Mouse (Mus musculus) layer of hippocampus, postnatal 25 days (tissue): Measurements from ENCODE around the gene Ric8b. TPM values are rescaled to one million over a fixed set of nuclear protein-coding genes. Genes with fewer than 3 reads are reported as not detected.
A peak's percentile ranks its signal among the peaks of the same experiment; 100 is the strongest.

Experiments
- DNase-seq, 2 experiments: peaks; one replicate each; pipeline ENCODE4 v3.0.0; 2022; ENCODE audit warnings: mixed read lengths in 2 of 2, low spot score in 1 of 2; ENCODE audit errors: extremely low spot score in 1 of 2
- total RNA-seq, 2 experiments: library from RNA; stranded (reverse); gene quantifications; 2 replicates each; pipeline ENCODE4 v1.2.3; 2021

Ric8b gene
- total RNA-seq, 2 experiments from 2014 or later = 35.4 to 41.0 TPM

DNA sequence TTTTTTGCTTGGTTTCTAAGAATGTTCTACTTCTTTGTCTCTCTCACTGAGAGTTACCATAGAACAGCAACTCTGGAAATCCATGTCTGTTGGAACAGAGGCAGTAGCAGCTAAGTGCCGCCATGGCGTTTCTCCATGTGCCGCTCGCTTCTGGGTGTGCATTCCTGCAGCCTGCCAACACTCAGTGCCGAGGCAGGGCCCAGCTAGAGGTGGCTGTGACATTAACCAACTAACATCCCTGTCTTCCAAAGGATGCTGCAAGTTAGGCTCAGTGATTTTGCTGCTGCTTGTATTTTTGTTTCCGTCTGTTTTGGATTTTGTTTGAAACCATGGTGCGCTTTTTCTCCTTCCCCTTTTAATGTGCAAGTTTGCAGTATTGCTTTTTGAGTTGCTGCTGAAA is 84.5 kb downstream of the Ric8b start:
- no peak for DNase-seq

DNA sequence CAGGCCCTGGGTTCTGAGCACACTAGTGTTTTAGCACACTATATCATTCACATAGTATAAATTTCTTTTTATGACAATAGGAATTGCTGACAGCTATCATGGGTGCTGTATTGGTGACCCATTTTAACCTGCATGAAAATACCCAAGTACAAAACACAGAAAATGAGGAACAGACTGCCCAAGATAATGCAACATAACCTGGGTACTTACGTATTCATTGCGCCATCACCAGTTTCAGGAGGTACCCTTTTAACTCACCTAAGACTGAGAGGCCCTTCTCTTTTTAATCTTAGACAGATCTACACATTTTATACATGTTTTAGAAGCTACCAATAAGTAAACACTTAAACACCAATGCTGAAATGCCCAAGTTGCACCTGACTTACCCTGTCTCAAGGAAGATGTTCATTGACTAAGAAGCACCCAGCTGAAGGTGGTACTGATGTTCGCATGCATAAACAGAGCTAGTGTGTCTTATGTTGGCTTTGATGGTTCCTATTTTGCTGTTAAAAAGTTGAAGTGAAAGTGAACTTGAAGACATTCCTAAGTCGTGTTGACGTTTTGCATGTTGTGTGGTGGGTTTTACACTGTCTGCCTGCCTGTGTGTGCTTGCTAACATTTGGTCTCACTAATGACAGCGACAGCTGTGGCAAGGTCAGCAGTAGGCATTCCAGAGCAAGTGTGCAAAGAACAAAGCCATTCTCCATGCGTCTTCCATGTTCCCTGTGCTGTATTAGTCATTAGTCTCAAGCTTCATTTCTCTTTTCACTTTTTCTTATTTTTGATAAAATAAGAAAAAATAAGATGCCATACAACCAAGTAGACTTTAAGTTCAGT is 86.0 kb downstream of the Ric8b start:
- no peak for DNase-seq

GRCm38 (mm10) chr10:85006573-85007310 is 89.3 kb downstream of the Ric8b start:
- no peak for DNase-seq

GRCm38 (mm10) chr10:85007861-85008840 is 90.7 kb downstream of the Ric8b start:
- no peak for DNase-seq

DNA sequence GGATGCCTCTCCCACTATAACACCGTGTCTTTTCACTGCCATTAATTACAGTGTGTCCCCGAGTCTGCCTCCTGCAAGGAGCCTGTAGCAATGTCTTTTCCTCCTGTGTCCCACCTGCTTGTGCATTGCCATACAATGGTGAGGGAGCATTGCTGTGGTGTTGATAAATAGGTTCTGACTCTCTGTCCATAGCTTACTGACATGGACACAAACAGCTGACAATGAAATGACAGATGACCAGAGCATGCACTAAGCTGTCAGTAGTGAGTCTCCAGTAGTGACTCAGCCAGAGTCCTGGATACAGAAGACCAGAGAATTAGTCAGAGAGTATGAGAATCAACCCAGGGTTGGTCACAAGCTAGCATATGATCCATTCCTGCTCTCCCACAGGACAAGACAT is 93.7 kb downstream of the Ric8b start:
- no peak for DNase-seq

- peak in 1 of 2 experiments; percentile 33 for DNase-seq
Observed at GRCm38 (mm10) chr10:85013464-85013863, 96.0 kb downstream of the Ric8b start.

DNA sequence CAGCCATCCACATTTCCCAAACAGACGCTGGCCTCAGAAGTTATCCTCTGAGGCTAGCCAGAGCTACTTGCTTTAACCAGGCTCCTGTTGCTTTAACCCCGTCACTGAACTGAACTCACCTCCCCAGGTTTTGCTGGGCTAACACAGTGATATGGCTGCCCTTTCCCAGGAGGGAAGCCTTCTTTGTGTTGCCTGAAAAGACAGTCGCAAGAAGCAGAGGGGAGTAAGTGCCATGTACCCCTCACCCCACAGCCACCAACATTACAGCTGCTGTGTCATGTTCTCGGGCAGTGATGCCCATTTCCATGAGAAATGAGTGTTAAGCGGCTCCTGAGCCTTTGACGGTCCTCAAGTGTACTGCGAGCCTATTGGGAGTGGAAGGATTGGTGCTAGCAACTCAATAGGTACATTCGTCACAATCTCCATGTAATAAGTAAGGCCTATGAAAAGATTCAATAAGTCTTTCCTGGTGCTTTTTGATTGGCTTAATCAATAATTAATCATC is 96.6 kb downstream of the Ric8b start:
- no peak for DNase-seq

- DNase-seq = no peak
Observed at GRCm38 (mm10) chr10:85014456-85014976, 97.1 kb downstream of the Ric8b start.

DNA sequence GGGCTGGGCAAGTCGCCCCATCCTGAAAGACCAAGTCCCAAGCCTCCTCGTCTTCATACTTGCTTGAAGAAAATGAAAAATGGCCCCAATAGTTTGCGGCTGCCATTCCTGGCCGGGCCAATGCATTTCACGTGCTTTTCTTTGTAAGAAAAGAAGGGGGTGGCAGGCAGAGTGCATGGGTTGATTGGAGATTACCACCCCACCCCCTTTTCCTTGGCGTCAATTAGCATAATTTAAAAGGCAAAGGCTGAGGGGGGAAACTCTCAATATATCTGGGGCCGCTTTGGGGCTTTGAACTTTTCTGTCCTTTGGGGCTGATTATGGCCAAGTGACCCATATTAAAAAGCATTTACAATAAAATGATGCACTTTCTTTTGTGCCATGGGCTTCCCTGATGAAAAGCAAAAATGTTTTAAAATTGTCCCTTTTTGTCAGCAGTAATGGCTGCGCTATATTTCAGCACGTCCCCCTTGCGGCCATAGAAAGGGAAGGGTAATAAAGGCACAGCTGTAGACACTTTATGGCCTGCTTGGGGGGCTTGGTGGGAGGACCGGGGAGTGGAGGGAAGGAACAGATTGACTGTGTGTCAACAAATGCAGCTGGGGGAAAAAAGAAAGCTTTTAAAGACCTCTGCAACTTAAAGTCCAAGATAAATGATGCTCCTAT is 105.4 kb downstream of the Ric8b start:
- DNase-seq = no peak

DNA sequence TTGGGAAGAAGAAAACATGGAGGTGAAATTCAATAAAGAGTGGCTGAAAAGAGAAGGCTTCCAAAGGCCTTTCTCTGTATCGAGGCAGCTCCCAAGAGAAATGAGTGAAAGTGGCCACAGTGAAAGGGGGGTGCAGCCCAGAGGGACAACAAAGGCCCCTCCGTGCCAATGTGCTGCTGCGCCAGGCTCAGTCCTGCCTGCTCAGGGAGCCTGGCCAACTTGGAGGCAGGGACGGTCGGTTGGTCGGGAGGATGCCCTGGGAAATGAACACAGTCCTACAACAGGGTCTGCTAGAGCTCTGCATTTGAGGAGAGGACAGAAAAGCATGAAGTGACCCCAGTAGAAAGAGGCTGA is 105.9 kb downstream of the Ric8b start:
- DNase-seq = peak in 1 of 2 experiments; percentile 20

DNA sequence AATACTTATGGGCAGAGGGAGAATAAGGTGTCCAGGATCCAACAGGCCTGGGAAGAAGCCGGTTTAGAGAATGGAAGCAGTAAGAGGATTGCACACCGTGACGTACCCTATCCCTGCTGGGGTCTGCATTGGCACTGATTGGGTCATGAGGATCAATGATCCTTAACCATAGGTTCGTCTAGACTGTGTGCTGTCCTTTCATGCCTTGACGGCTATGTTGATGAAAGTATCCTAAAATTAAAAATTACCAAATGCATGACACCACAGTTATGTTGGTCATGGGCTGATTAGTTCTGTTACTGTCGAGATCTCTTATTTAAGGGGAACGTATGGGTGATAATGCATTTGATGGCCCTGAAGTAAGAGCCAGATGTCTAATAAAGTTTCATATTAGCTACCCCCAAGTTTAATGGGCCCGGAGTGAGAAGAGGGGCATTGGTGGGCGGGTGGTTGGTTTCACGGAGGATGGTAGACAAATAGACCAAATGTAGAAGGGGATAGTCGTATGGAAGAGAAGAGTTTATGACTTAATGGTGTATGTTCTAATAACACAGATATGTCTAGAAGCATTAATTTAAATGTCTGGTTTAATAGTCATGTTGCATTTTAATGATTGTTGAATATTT is 108.5 kb downstream of the Ric8b start:
- no peak for DNase-seq

DNA sequence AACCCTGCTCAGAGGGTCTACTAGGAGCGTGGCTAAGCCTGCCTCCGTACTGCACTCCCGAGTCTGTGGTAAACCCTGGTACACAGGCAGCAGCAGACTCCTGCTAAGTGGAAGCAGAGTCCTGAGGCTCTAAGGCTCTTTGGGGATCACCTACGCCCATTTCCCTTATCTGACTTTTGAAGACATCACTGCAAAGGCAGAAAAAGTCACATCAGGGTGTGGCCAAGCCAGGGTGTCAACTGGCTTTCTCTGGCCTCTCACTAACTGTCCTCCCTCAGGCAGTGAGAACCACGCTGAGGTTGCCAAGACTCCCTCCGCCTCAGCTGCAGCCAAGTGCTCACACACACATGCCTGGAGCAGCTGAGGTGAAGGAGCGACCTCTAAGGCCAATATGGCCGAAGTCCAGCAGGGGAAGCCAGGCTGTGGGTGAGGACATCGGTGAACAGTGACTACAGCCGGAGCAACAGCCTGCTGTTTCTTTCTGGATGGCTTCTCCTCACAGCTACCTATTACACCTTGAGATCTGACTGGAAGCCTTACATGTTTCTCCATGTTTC is 110.3 kb downstream of the Ric8b start:
- no peak for DNase-seq

DNA sequence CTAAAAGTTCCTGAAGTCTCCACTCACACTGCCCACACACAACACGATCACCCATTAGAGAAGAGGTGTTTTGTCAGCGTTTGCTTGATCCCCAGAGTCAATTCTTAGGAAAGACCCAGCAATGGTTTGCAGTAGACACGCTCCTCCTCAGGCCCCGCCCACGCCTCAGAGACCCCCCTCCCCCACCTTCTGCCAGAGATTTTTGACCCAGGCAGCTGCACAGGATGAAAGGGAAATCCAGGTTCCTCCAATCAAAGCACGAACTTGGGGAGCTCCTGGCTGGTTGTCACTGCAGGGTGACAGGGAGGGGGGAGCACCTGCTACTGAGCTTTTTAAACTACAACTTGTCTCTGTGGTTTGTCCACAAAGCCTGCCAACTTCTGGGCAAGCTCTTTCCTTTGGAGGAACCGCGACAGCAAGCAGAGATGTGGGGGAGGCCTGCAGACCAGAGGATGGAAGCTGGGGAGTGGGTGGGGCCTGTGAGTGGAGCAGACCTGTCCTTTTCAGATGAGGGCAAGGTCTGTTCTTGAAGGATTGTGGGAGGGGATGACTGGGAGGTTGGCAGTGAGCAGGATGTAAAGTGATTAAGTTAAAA is 117.8 kb downstream of the Ric8b start:
- no peak for DNase-seq

DNA sequence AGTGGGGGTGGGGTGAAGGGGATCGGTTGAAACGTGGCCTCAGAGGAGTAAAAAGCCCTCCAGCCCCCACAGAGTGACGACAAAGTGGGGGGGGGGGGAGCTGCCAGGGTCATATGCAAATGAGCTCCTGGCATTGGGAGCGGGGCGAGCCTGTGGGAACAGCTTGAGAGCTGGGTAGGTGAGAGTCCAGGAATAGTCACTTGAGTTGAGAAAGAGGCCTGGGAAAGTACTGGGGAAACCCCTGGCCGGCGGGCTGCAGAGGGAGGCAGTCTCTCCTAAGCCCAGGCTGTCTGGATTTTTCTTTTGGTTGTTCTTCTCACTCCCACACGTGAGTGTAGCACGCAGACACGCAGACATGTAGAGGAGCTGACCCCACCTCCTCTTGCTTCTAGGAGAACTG is 120.7 kb downstream of the Ric8b start:
- DNase-seq = no peak

- DNase-seq = no peak
Observed at GRCm38 (mm10) chr10:85038852-85039251, 121.4 kb downstream of the Ric8b start.

DNA sequence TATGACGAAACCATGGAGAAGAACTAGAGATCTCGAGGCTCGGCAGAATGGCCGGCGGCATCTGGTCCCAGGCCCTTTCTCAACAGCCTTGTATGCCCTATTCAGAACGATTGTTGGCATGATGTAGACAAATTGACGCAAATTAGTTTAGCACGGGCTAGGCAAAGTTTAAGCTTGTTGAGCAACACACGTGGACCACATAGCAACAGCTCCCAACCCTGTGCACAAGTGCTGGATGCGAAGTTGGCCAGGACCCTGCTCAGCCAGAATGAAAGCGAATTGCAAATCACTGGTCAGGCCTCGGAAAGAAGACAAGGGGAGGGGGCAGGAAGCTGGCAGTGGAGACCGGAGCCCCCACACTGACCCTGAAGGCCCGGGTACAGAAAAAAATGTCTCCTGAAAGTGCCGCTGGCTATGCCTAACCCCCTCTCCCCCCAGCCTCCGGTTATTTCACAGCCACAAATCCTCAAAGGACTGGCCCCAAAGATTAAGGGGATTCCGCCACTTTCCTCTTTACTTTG is 126.8 kb downstream of the Ric8b start:
- no peak for DNase-seq

- DNase-seq = peak; percentile 19 to 48
Observed at GRCm38 (mm10) chr10:85044732-85045720, 127.6 kb downstream of the Ric8b start.
